Mouse (Mus musculus): ENCODE measurements around the gene Tns3. TPM values are rescaled to one million over a fixed set of nuclear protein-coding genes. Genes with fewer than 3 reads are reported as not detected.

Tns3 gene
- polyA plus RNA-seq, 1 experiment: 57.4 TPM

GRCm38 (mm10) chr11:8385891-8386405 is 278.4 kb downstream of the Tns3 start:
- Histone ChIP-seq H3ac (ENCODE audit: control insufficient read depth, insufficient read length, low read depth) (no peak overlapping the region), H3K4me3 (ENCODE audit: insufficient read depth, poor library complexity, severe bottlenecking) (no peak overlapping the region), H3K27me3 (ENCODE audit: control insufficient read depth, insufficient read depth, insufficient read length) (no peaks in the 10 kb centered on the region)

More at GRCm38 (mm10) chr11:8385891-8386405, 278.4 kb downstream of the Tns3 start:
- TF ChIP-seq MYOG (IDR thresholded peaks at IDR 0.05; ENCODE audit: control insufficient read depth, extremely low read depth, insufficient read length) (no peak), MAX (IDR thresholded peaks at IDR 0.05) (no peak), CEBPB (IDR thresholded peaks at IDR 0.05; ENCODE audit: low read depth) (no peak), CTCF (IDR thresholded peaks at IDR 0.05; ENCODE audit: control insufficient read depth, insufficient read depth, insufficient read length) (no peak), USF1 (IDR thresholded peaks at IDR 0.05; ENCODE audit: low read depth) (no peak), FOSL1 (IDR thresholded peaks at IDR 0.05; ENCODE audit: insufficient read depth, low read length, poor library complexity, severe bottlenecking) (no peak)
- H3K79me2 ChIP-seq (ENCODE audit: control insufficient read depth, insufficient read depth): no peaks in the 10 kb centered on the region
- H3K79me3 ChIP-seq (ENCODE audit: low read depth): no peaks in the 10 kb centered on the region
- H3K36me3 ChIP-seq (ENCODE audit: control insufficient read depth, insufficient read depth): no peaks in the 10 kb centered on the region

Data from C2C12 (cell line).